Mouse (Mus musculus): ENCODE data around the gene Tmem107. TPM values are rescaled to one million over a fixed set of nuclear protein-coding genes. Genes with fewer than 3 reads are reported as not detected.

Tmem107 gene
- polyA plus RNA-seq, 1 experiment from 2014 or later, result 59.8 TPM

Other genes with a start within 250 kb of the Tmem107 start
- gene Ndel1, start 198.9 kb upstream of the Tmem107 start, polyA plus RNA-seq (2014; fragmentation: Nextera tagmentation; extraction: Ambion mirVana), result 68.5 and 75.0 TPM in 2 replicates
- gene Rnf222, start 182.3 kb upstream of the Tmem107 start, polyA plus RNA-seq (2014; fragmentation: Nextera tagmentation; extraction: Ambion mirVana), result not detected in 2 replicates
- 1,222 and 1,288 TPM in 2 replicates for gene Rpl26, start 169.2 kb upstream of the Tmem107 start, polyA plus RNA-seq (2014; fragmentation: Nextera tagmentation; extraction: Ambion mirVana)
- gene Odf4, start 143.7 kb upstream of the Tmem107 start, polyA plus RNA-seq (2014; fragmentation: Nextera tagmentation; extraction: Ambion mirVana), result 0.55 TPM in 1 of 2 replicates, not detected in the other
- gene Arhgef15, start 113.3 kb upstream of the Tmem107 start, polyA plus RNA-seq (2014; fragmentation: Nextera tagmentation; extraction: Ambion mirVana), result 10.9 and 13.0 TPM in 2 replicates
- gene Slc25a35, start 102.7 kb upstream of the Tmem107 start, polyA plus RNA-seq (2014; fragmentation: Nextera tagmentation; extraction: Ambion mirVana), result 4.1 and 5.4 TPM in 2 replicates
- gene Rangrf, start 95.6 kb upstream of the Tmem107 start, polyA plus RNA-seq (2014; fragmentation: Nextera tagmentation; extraction: Ambion mirVana), result 58.9 and 63.6 TPM in 2 replicates
- 31.8 and 36.6 TPM in 2 replicates for gene Pfas, start 62.3 kb upstream of the Tmem107 start, polyA plus RNA-seq (2014; fragmentation: Nextera tagmentation; extraction: Ambion mirVana)
- 45.0 and 47.3 TPM in 2 replicates for gene Ctc1, start 54.9 kb upstream of the Tmem107 start, polyA plus RNA-seq (2014; fragmentation: Nextera tagmentation; extraction: Ambion mirVana)
- gene Aurkb, start 25.2 kb upstream of the Tmem107 start, polyA plus RNA-seq (2014; fragmentation: Nextera tagmentation; extraction: Ambion mirVana), result 147 and 153 TPM in 2 replicates
- gene Borcs6, start 11.1 kb upstream of the Tmem107 start, polyA plus RNA-seq (2014; fragmentation: Nextera tagmentation; extraction: Ambion mirVana), result 9.2 and 11.0 TPM in 2 replicates
- gene Vamp2, start 17.7 kb downstream of the Tmem107 start, polyA plus RNA-seq (2014; fragmentation: Nextera tagmentation; extraction: Ambion mirVana), result 104 and 107 TPM in 2 replicates
- gene Per1, start 24.4 kb downstream of the Tmem107 start, polyA plus RNA-seq (2014; fragmentation: Nextera tagmentation; extraction: Ambion mirVana), result 10.5 and 15.1 TPM in 2 replicates
- gene Hes7, start 49.6 kb downstream of the Tmem107 start, polyA plus RNA-seq (2014; fragmentation: Nextera tagmentation; extraction: Ambion mirVana), result 0.39 and 0.54 TPM in 2 replicates
- 0.29 and 0.36 TPM in 2 replicates for gene 9130213A22Rik, start 51.8 kb downstream of the Tmem107 start, polyA plus RNA-seq (2014; fragmentation: Nextera tagmentation; extraction: Ambion mirVana)
- 0.29 and 0.49 TPM in 2 replicates for gene Aloxe3, start 55.1 kb downstream of the Tmem107 start, polyA plus RNA-seq (2014; fragmentation: Nextera tagmentation; extraction: Ambion mirVana)
- gene Alox12b, start 86.2 kb downstream of the Tmem107 start, polyA plus RNA-seq (2014; fragmentation: Nextera tagmentation; extraction: Ambion mirVana), result not detected in 2 replicates
- gene Alox8, start 127.0 kb downstream of the Tmem107 start, polyA plus RNA-seq (2014; fragmentation: Nextera tagmentation; extraction: Ambion mirVana), result 0.15 TPM in 1 of 2 replicates, not detected in the other
- gene Gucy2e, start 166.2 kb downstream of the Tmem107 start, polyA plus RNA-seq (2014; fragmentation: Nextera tagmentation; extraction: Ambion mirVana), result 0.06 TPM in 1 of 2 replicates, not detected in the other

Data from stomach, embryonic 14.5 days (tissue).